Mouse (Mus musculus): ENCODE data around the gene Cftr.

The Cftr gene

GRCm38 (mm10) chr6:18310983-18311382 lies 140.5 kb downstream of the Cftr start:
- no peak for ATAC-seq (ENCODE audit: insufficient number of reproducible peaks, low FRiP score, low TSS enrichment)

GRCm38 (mm10) chr6:18314365-18314943 lies 144.0 kb downstream of the Cftr start:
- no peak for ATAC-seq (ENCODE audit: insufficient number of reproducible peaks, low FRiP score, low TSS enrichment)

- no peak for ATAC-seq (ENCODE audit: insufficient number of reproducible peaks, low FRiP score, low TSS enrichment)
These were observed 152.5 kb downstream of the Cftr start for GRCm38 (mm10) chr6:18322950-18323349.

- ATAC-seq (ENCODE audit: insufficient number of reproducible peaks, low FRiP score, low TSS enrichment): no peak
These were observed 164.9 kb downstream of the Cftr start for GRCm38 (mm10) chr6:18335393-18335792.

GRCm38 (mm10) chr6:18338307-18338706 lies 167.8 kb downstream of the Cftr start:
- ATAC-seq (ENCODE audit: insufficient number of reproducible peaks, low FRiP score, low TSS enrichment): no peak

GRCm38 (mm10) chr6:18344272-18344671 lies 173.8 kb downstream of the Cftr start:
- no peak for ATAC-seq (ENCODE audit: insufficient number of reproducible peaks, low FRiP score, low TSS enrichment)

- no peak for ATAC-seq (ENCODE audit: insufficient number of reproducible peaks, low FRiP score, low TSS enrichment)
These were observed 178.8 kb downstream of the Cftr start for GRCm38 (mm10) chr6:18349153-18349858.

GRCm38 (mm10) chr6:18360154-18360553 lies 189.7 kb downstream of the Cftr start:
- ATAC-seq (ENCODE audit: insufficient number of reproducible peaks, low FRiP score, low TSS enrichment): no peak

GRCm38 (mm10) chr6:18360955-18361354 lies 190.5 kb downstream of the Cftr start:
- ATAC-seq (ENCODE audit: insufficient number of reproducible peaks, low FRiP score, low TSS enrichment): no peak

- no peak for ATAC-seq (ENCODE audit: insufficient number of reproducible peaks, low FRiP score, low TSS enrichment)
These were observed 191.7 kb downstream of the Cftr start for GRCm38 (mm10) chr6:18362232-18362631.

- ATAC-seq (ENCODE audit: insufficient number of reproducible peaks, low FRiP score, low TSS enrichment): no peak
These were observed 198.6 kb downstream of the Cftr start for GRCm38 (mm10) chr6:18369054-18369453.

GRCm38 (mm10) chr6:18369723-18370122 lies 199.2 kb downstream of the Cftr start:
- ATAC-seq (ENCODE audit: insufficient number of reproducible peaks, low FRiP score, low TSS enrichment): no peak
